Mouse (Mus musculus) lung, postnatal 0 days (tissue): Measurements from ENCODE around the gene Ccl26. TPM values are rescaled to one million over a fixed set of nuclear protein-coding genes. Genes with fewer than 3 reads are reported as not detected.

Source experiments
- ATAC-seq: fragments of 200-750 bp; cut with Nextera tagmentation; 2 replicates; pipeline ENCODE4 v1.8.0; 2017; ENCODE audit warnings: moderate library complexity
- DNase-seq: peaks from one replicate; pipeline ENCODE4 v3.0.0-alpha.2; 2016; ENCODE audit warnings: low spot score
- H3K27ac ChIP-seq: fragments of 300-500 bp; sonication (generic); 2 replicates; pipeline ENCODE4 v1.5.1; 2014; ENCODE audit warnings: antibody characterized with exemption, mild to moderate bottlenecking, low read length, mixed read lengths
- H3K27me3 ChIP-seq: fragments of 300-500 bp; sonication (generic); replicated peaks from 2 replicates; pipeline ENCODE4 v1.6.1; 2014; ENCODE audit warnings: low read length, mixed read lengths; ENCODE audit not compliant: insufficient read depth
- H3K36me3 ChIP-seq: fragments of 300-500 bp; sonication (generic); 2 replicates; pipeline ENCODE4 v1.6.1; 2014; ENCODE audit warnings: low read length, mixed read lengths; ENCODE audit not compliant: insufficient read depth
- H3K4me1 ChIP-seq: fragments of 300-500 bp; sonication (generic); 2 replicates; pipeline ENCODE4 v1.6.1; 2014; ENCODE audit warnings: antibody characterized with exemption, low read depth, low read length, mixed read lengths; ENCODE audit not compliant: insufficient read depth
- H3K4me2 ChIP-seq: fragments of 300-500 bp; sonication (generic); replicated peaks from 2 replicates; pipeline ENCODE4 v1.6.1; 2014; ENCODE audit warnings: low read depth, mild to moderate bottlenecking, low read length, moderate library complexity, mixed read lengths
- H3K4me3 ChIP-seq: fragments of 300-500 bp; sonication (generic); 2 replicates; pipeline ENCODE4 v1.5.1; 2014; ENCODE audit warnings: low read depth, low read length
- H3K9ac ChIP-seq: fragments of 300-500 bp; sonication (generic); replicated peaks from 2 replicates; pipeline ENCODE4 v1.6.1; 2014; ENCODE audit warnings: low read depth, mild to moderate bottlenecking
- H3K9me3 ChIP-seq: fragments of 300-500 bp; sonication (generic); 2 replicates; pipeline ENCODE4 v1.6.1; 2016; ENCODE audit warnings: low read length, mixed read lengths
- CTCF ChIP-seq: IDR thresholded peaks from 2 replicates; pipeline ENCODE4 v1.5.1; 2016; ENCODE audit warnings: antibody characterized with exemption, mild to moderate bottlenecking
- EP300 ChIP-seq: IDR thresholded peaks from 2 replicates; pipeline ENCODE4 v1.6.1; 2016; ENCODE audit warnings: antibody characterized with exemption, mild to moderate bottlenecking, control low read depth
- WGBS: fragments of 180-500 bp; shearing (Covaris S2); extraction: QIAGEN DNeasy Blood & Tissue Kit; methylation state at CpG from one replicate; pipeline ENCODE4 v1.1.7; 2014; 5-methylcytosine and 5-hydroxymethylcytosine counted together
- polyA plus RNA-seq: library from polyadenylated mRNA; unstranded; fragments of >200 nt; fragmentation: Nextera tagmentation; extraction: Ambion mirVana; gene quantifications from 2 replicates; pipeline ENCODE4 v1.2.1, GENCODE M21; 2015

The Ccl26 gene
- polyA plus RNA-seq, 1 experiment from 2014 or later = not detected

DNA sequence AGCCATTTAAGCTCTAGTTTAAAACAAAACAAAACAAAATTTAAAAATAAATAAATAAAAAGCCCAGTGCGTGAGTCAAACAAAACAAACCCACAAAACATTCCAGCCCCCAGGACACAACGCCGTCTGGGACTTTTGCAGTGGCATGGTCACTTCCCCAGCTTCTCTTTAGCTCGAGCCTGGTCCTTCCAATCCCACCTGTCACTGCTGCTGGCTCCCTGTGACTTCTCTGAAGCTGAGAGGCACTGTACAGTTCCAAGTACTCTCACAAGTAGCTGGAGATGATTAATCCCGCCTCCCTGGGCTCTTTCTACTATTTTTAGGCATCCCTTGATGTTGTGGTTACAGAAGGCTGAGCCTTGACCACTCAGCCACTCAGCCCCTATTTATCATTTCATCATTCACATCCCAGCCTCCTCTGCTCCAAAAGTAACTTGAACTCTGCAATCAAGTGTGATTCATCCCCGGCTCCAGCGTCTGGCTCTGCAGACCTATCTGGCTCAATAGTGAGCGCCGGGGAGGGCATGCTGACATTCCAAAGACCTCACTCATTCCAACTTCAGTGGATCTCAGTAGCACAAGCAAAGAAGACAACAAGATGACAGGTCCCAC lies 41.2 kb downstream of the Ccl26 start:
- Histone ChIP-seq H3K27ac (no peak overlapping the region), H3K9me3 (no peaks in the 10 kb centered on the region), H3K4me2 (no peak overlapping the region), H3K36me3 (no peaks in the 10 kb centered on the region), H3K9ac (no peak overlapping the region), H3K4me3 (no peak overlapping the region), H3K4me1 (peaks cover 6% of the 10 kb centered on the region; the same call in 1 of the 2 replicates), H3K27me3 (no peaks in the 10 kb centered on the region)
- peak; percentile 83 for DNase-seq
- TF ChIP-seq CTCF (no peak), EP300 (no peak)
- WGBS = 52% methylated on average over 9 of the region's 9 CpGs
- ATAC-seq = peak; percentile 83

DNA sequence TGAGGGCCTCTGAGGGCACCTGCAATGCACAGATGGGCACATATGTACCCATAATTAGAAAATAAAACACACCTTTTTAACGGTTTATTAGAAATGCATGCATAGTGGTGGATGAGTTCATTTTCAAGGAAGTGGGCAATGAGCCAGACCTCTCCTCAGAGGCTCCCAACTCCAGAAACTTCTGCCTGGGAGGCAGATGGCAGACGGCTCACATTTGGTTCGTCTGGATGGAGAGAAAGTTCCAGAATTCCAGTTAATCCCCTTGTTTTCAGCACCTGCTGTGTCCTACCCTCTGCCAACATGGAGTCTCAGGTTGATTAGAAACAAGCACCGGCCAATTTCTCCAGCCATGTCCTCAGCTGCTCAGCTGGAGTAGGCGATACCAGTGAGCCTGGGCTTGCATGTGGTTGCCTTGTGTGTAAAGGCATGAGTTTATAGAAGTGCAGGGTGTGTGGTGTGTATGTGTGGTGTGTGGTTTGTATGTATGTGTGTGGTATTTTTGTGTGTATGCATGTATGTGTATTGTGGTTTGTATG lies 46.0 kb downstream of the Ccl26 start:
- DNase-seq = no peak

DNA sequence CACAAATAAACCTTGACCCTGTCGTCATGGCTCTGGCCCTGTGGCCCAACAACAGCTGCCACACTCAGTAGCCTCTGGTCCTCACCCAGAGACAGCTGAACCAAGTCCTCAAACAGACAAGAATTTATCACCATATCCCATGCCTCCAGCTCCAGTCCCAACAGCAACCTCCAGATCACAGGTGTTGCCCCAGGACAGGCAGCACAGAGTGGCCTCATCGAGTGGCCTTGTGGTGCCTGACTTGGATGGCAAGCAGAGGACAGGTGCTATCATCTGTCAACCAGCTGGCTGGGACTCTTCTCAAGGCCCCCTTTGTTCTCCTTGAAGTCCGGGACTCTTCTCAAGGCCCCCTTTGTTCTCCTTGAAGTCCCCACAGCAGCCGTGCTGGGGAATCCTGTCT lies 50.2 kb downstream of the Ccl26 start:
- Histone ChIP-seq H3K27ac (no peak overlapping the region), H3K9ac (no peak overlapping the region), H3K9me3 (no peaks in the 10 kb centered on the region), H3K36me3 (no peaks in the 10 kb centered on the region), H3K4me1 (no peaks in the 10 kb centered on the region), H3K4me2 (no peak overlapping the region), H3K27me3 (no peaks in the 10 kb centered on the region), H3K4me3 (no peak overlapping the region)
- ATAC-seq = no peak
- no peak for TF ChIP-seq EP300
- no peak for TF ChIP-seq CTCF
- 46% methylated on average over 4 of the region's 4 CpGs for WGBS
- no peak for DNase-seq

More for the DNA sequence above, 46.0 kb downstream of the Ccl26 start:
- no peaks in the 10 kb centered on the region for H3K27me3 ChIP-seq
- no peak overlapping the region for H3K9ac ChIP-seq
- no peaks in the 10 kb centered on the region for H3K9me3 ChIP-seq
- no peak overlapping the region for H3K4me3 ChIP-seq
- H3K27ac ChIP-seq = no peak overlapping the region
- no peak overlapping the region for H3K4me2 ChIP-seq
- TF ChIP-seq EP300 (no peak), CTCF (no peak)
- no peaks in the 10 kb centered on the region for H3K36me3 ChIP-seq
- 86% methylated on average over 5 of the region's 5 CpGs for WGBS
- no peak for ATAC-seq
- no peaks in the 10 kb centered on the region for H3K4me1 ChIP-seq

DNA sequence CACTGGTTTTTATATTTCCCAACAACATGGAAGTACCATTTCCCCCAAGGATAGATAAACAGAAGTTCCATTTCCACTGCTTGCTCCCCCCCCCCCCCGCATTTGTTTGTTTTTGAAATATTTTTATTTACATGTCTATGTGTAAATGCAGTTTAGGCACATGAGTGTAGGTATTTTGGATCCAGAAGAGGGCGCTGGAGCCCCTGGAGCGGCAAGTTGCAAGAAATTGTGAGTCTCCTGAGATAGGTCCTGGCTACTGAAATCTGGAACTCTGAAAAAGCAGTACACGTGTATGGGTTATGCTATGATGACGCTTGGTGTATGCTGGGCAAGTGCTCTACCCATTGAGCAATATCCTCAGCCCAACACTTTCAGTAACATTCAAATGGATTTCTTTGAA lies 52.3 kb downstream of the Ccl26 start:
- H3K4me2 ChIP-seq = no peak overlapping the region
- H3K4me1 ChIP-seq = no peaks in the 10 kb centered on the region
- no peak for TF ChIP-seq EP300
- peak; percentile 57 for TF ChIP-seq CTCF
- H3K9ac ChIP-seq = no peak overlapping the region
- no peak overlapping the region for H3K27ac ChIP-seq
- H3K36me3 ChIP-seq = no peaks in the 10 kb centered on the region
- DNase-seq (no peak), ATAC-seq (no peak)
- no peak overlapping the region for H3K4me3 ChIP-seq
- H3K9me3 ChIP-seq = no peaks in the 10 kb centered on the region
- H3K27me3 ChIP-seq = no peaks in the 10 kb centered on the region
- WGBS = 54% methylated on average over 5 of the region's 5 CpGs

Other genes starting within 250 kb of the Ccl26 start
- gene Fkbp6, start 213.5 kb downstream of the Ccl26 start, polyA plus RNA-seq = not detected in 2 replicates
- gene Trim50, start 210.3 kb downstream of the Ccl26 start, polyA plus RNA-seq = not detected in 2 replicates
- 13.5 and 13.6 TPM in 2 replicates for gene Nsun5, start 193.6 kb downstream of the Ccl26 start, polyA plus RNA-seq
- 3.9 and 4.7 TPM in 2 replicates for gene Pom121, start 169.0 kb downstream of the Ccl26 start, polyA plus RNA-seq
- 17.7 and 20.8 TPM in 2 replicates for gene Hip1, start 18.4 kb downstream of the Ccl26 start, polyA plus RNA-seq
- 0.71 and 0.84 TPM in 2 replicates for gene Ccl24, start 9.5 kb upstream of the Ccl26 start, polyA plus RNA-seq
- 24.7 and 25.8 TPM in 2 replicates for gene Rhbdd2, start 69.0 kb upstream of the Ccl26 start, polyA plus RNA-seq
- 130 and 135 TPM in 2 replicates for gene Por, start 106.5 kb upstream of the Ccl26 start, polyA plus RNA-seq
- 44.0 and 45.2 TPM in 2 replicates for gene Tmem120a, start 180.9 kb upstream of the Ccl26 start, polyA plus RNA-seq
- gene Styxl1, start 214.8 kb upstream of the Ccl26 start, polyA plus RNA-seq = 1.7 TPM in 2 replicates
- gene Mdh2, start 214.9 kb upstream of the Ccl26 start, polyA plus RNA-seq = 281 and 302 TPM in 2 replicates
- gene Srrm3, start 243.3 kb upstream of the Ccl26 start, polyA plus RNA-seq = 0.05 TPM in 1 of 2 replicates, not detected in the other